Mouse (Mus musculus) thymus, adult 2 months (tissue): Measurements from ENCODE around the gene 1700021F05Rik. TPM values are rescaled to one million over a fixed set of nuclear protein-coding genes. Genes with fewer than 3 reads are reported as not detected.

Source experiments
- DNase-seq: peaks from one replicate; pipeline ENCODE4 v3.0.0; 2021
- H3K27ac ChIP-seq: fragments of 200-500 bp; 2 replicates; pipeline ENCODE4 v1.5.1; 2012; ENCODE audit warnings: low read length, control low read depth; ENCODE audit not compliant: control insufficient read depth, insufficient read depth
- H3K27me3 ChIP-seq: fragments of 200-500 bp; 2 replicates; pipeline ENCODE4 v1.6.1; 2012; ENCODE audit warnings: mild to moderate bottlenecking, low read length, moderate library complexity, mixed read lengths; ENCODE audit not compliant: control insufficient read depth, insufficient read depth
- H3K36me3 ChIP-seq: fragments of 200-500 bp; 2 replicates; pipeline ENCODE4 v1.6.1; 2012; ENCODE audit warnings: mild to moderate bottlenecking, low read length, moderate library complexity; ENCODE audit not compliant: control insufficient read depth, insufficient read depth
- H3K4me1 ChIP-seq: fragments of 200-500 bp; replicated peaks from 2 replicates; pipeline ENCODE4 v1.6.1; 2012; ENCODE audit warnings: low read length; ENCODE audit not compliant: control insufficient read depth, insufficient read depth
- H3K4me3 ChIP-seq: fragments of 200-500 bp; 2 replicates; pipeline ENCODE4 v1.5.1; 2012; ENCODE audit warnings: mild to moderate bottlenecking, low read length, control low read depth, moderate library complexity; ENCODE audit not compliant: control insufficient read depth, insufficient read depth
- CTCF ChIP-seq: fragments of 200-500 bp; IDR thresholded peaks from 2 replicates; pipeline ENCODE4 v1.5.1; 2012; ENCODE audit warnings: mild to moderate bottlenecking, control low read depth, low read length, moderate library complexity, borderline replicate concordance; ENCODE audit not compliant: control insufficient read depth, poor library complexity, insufficient read depth; ENCODE audit errors: extremely low read depth
- POLR2A ChIP-seq: fragments of 200-500 bp; IDR thresholded peaks from 2 replicates; pipeline ENCODE4 v1.6.1; 2012; ENCODE audit warnings: mild to moderate bottlenecking, low read length, control low read depth, moderate library complexity; ENCODE audit not compliant: control insufficient read depth, poor library complexity, insufficient read depth; ENCODE audit errors: extremely low read depth
- WGBS: fragments of 180-500 bp; shearing (Covaris S2); methylation state at CpG from one replicate; pipeline ENCODE4 v1.1.7; 2018; 5-methylcytosine and 5-hydroxymethylcytosine counted together
- polyA plus RNA-seq: library from polyadenylated mRNA; depleted of rRNA; stranded (reverse); fragments of >200 nt; gene quantifications from 2 replicates; pipeline ENCODE4 v1.2.3, GENCODE M21; 2012

Gene 1700021F05Rik
- polyA plus RNA-seq, 1 experiment, result 8.0 TPM

GRCm38 (mm10) chr10:43519977-43520376, 20.8 kb downstream of the 1700021F05Rik start:
- Histone ChIP-seq H3K36me3 (no peaks in the 10 kb centered on the region), H3K27ac (no peak overlapping the region), H3K4me1 (no peaks in the 10 kb centered on the region), H3K27me3 (no peaks in the 10 kb centered on the region), H3K4me3 (no peak overlapping the region)
- 93% methylated on average over 2 of the region's 2 CpGs for WGBS
- no peak for TF ChIP-seq POLR2A
- TF ChIP-seq CTCF, result no peak
- no peak for DNase-seq

DNA sequence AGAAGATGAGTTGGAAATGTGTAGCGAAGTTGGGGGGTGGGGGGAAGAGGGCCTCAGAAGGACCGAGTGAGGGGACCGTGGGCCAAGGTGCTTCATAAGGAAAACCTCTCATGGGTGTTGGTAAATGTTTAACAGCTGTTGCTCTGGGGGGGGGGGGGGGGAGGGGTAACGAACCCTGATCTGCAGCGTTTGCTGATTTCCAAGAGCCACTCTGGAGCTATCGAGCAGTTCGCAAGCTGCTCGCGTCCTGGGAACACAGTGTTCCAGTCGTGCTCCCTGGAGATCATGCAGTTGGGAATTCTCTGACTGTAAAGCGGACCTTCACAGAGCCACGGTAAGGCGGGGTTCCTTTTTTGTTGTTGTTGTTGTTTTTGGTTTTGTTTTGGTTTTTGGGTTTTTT, 22.4 kb downstream of the 1700021F05Rik start:
- WGBS, result 95% methylated on average over 11 of the region's 13 CpGs

DNA sequence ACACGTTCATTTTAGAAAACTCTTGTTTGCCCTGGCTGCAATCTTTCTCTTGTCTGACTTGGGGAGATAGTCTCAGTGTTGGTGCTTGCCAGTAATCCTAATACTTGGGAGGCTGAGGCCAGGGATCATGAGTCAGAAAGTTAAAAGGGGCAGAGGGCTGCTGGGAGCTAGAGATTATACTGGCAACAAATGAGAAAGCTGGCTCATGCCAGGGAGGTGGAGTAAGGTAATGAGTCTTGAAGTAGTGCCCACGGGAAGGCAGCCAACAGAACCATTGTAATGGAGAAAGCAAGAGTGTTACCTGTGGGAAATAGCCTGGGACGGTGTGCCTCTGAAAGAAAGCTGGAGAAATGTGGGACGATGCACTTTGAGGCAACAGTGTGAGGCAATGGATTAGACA, 23.0 kb downstream of the 1700021F05Rik start:
- Histone ChIP-seq H3K4me1 (no peaks in the 10 kb centered on the region), H3K27me3 (no peaks in the 10 kb centered on the region), H3K27ac (no peak overlapping the region), H3K36me3 (no peaks in the 10 kb centered on the region), H3K4me3 (no peak overlapping the region)
- no peak for DNase-seq
- TF ChIP-seq POLR2A, result no peak
- no peak for TF ChIP-seq CTCF
- 81% methylated on average over 4 of the region's 4 CpGs for WGBS

More for the DNA sequence above, 22.4 kb downstream of the 1700021F05Rik start:
- no peaks in the 10 kb centered on the region for H3K36me3 ChIP-seq
- H3K4me1 ChIP-seq, result no peaks in the 10 kb centered on the region
- H3K27me3 ChIP-seq, result no peaks in the 10 kb centered on the region
- H3K4me3 ChIP-seq, result no peak overlapping the region
- DNase-seq, result no peak
- no peak for TF ChIP-seq CTCF
- no peak for TF ChIP-seq POLR2A
- H3K27ac ChIP-seq, result no peak overlapping the region

DNA sequence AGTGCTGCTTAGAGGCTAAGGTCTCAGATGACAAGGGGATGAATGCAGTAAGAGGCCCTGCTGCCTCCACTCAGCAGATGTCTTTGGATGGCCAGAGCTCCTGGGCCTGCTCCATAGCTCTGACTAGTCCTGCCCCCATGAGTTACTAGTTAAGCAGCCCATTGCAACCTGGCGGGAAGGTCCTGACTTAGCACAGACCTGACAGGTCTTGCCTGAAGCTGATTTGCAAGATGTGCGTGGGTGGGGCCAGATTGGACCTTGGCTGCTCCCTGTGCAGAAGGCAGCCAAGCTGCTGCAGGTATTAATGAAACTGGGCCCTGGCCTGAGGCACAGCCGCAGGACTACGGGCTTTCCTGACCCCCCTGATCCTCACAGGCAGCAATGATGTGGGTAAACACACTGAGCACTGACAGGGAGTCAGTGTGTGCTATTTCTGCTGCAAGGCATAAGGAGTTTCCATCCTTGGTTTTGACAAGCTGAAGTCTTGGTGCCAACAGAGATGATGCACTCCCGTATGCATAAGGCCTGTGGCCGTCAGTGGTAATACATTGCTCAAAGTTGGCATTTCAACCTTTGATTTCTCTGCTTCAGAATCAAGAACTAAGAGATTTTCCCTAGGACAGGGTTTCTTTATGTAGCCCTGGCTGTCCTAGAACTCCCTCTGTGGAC, 23.7 kb downstream of the 1700021F05Rik start:
- TF ChIP-seq POLR2A, result no peak
- TF ChIP-seq CTCF, result no peak
- no peak for DNase-seq
- H3K27ac ChIP-seq, result no peak overlapping the region

GRCm38 (mm10) chr10:43512976-43513375, 27.8 kb downstream of the 1700021F05Rik start:
- Histone ChIP-seq H3K36me3 (peaks cover 7% of the 10 kb centered on the region), H3K27me3 (no peaks in the 10 kb centered on the region), H3K27ac (no peak overlapping the region), H3K4me1 (no peaks in the 10 kb centered on the region), H3K4me3 (no peak overlapping the region)
- WGBS, result 98% methylated on average over 10 of the region's 10 CpGs
- DNase-seq, result no peak
- TF ChIP-seq POLR2A (no peak), CTCF (no peak)

More for the DNA sequence above, 23.7 kb downstream of the 1700021F05Rik start:
- Histone ChIP-seq H3K27me3 (no peaks in the 10 kb centered on the region), H3K36me3 (no peaks in the 10 kb centered on the region), H3K4me3 (no peak overlapping the region), H3K4me1 (no peaks in the 10 kb centered on the region)
- 96% methylated on average over 6 of the region's 6 CpGs for WGBS

- no peak overlapping the region for H3K4me3 ChIP-seq
- WGBS, result 99% methylated on average over 7 of the region's 7 CpGs
- H3K4me1 ChIP-seq, result peaks cover 5% of the 10 kb centered on the region
- H3K27me3 ChIP-seq, result no peaks in the 10 kb centered on the region
- no peak overlapping the region for H3K27ac ChIP-seq
- H3K36me3 ChIP-seq, result peaks cover 7% of the 10 kb centered on the region
- DNase-seq, result no peak
- TF ChIP-seq POLR2A (no peak), CTCF (no peak)
Measured at GRCm38 (mm10) chr10:43509228-43509627, 31.6 kb downstream of the 1700021F05Rik start.
